ENCODE assay signal across 7 mouse cellular contexts in the genomic region with DNA sequence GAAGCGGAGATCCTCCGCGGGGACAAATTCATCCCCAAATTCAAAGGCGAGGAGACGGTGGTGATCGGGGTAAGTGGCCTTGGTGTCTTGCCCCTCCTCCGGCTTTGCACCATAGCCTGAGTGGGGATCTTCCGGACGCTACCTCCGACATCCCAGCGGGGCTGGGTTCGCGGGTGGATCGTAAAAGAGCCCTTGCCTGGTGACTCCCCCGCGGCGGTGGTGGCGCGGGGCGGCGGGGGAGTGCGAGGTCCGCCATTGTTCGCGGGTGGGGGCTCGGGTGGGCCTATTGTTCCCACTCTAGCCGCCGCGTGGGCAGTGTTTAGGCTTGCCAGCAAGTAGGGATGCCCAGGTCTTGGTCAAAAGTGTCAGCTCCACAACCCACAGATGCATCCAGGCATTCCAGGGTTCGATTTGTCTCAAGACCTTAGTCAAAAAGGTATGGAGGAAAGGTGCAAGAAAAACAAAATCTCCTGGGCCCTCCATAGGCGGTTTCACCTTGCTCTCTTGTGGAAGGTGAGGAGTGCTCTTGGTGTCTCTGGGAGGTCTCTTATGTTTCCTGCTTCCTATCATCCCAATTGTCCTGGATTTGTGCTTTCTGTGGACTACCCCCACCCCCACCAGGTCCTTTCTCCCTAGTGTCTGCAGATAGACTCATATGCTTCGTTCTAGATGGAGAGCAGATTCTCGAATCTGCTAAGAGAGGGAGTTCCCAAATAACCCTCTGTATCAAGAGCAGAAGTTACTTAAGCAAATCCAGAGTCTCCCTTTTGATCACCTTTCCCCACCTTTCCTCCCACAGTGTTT. TPM values are rescaled to one million over a fixed set of nuclear protein-coding genes. Genes with fewer than 3 reads are reported as not detected.
DNase-seq lines count a peak whose midpoint lies in the region; ATAC-seq lines count a peak whose summit lies in the region.

No protein-coding gene starts in this region.

- under 1% methylated on average over 33 of the region's 33 CpGs for WGBS in forebrain, embryonic 13.5 days
- WGBS in limb, embryonic 10.5 days: under 1% methylated on average over 33 of the region's 33 CpGs

- H3K9ac ChIP-seq in forebrain, embryonic 13.5 days: peak overlapping the region; percentile 99

- peaks cover 13% of the 10 kb centered on the region for H3K4me1 ChIP-seq in megakaryocyte, embryonic 14.5 days
- peaks cover 24% of the 10 kb centered on the region for H3K4me1 ChIP-seq in forebrain, embryonic 13.5 days
- peaks cover 26% of the 10 kb centered on the region for H3K4me1 ChIP-seq in limb, embryonic 10.5 days

- no peaks in the 10 kb centered on the region for H3K36me3 ChIP-seq in megakaryocyte, embryonic 14.5 days (replicated peaks; ENCODE audit: low read length)
- H3K36me3 ChIP-seq in forebrain, embryonic 13.5 days (ENCODE audit: poor library complexity, severe bottlenecking): peaks cover 22% of the 10 kb centered on the region
- H3K36me3 ChIP-seq in limb, embryonic 10.5 days: peaks cover 19% of the 10 kb centered on the region

- no peak for ATAC-seq in megakaryocyte, adult 5-6 weeks (ENCODE audit: poor library complexity, severe bottlenecking)
- peak; percentile 34 for ATAC-seq in forebrain, embryonic 13.5 days

- H3K4me2 ChIP-seq in forebrain, embryonic 13.5 days: peak overlapping the region; percentile 73

- H3K4me3 ChIP-seq in megakaryocyte, embryonic 14.5 days (replicated peaks): peak overlapping the region; percentile 90
- H3K4me3 ChIP-seq in forebrain, embryonic 13.5 days: peak overlapping the region; percentile 97
- peak overlapping the region; percentile 98 for H3K4me3 ChIP-seq in limb, embryonic 10.5 days

- peak overlapping the region; percentile 91 for H3K27ac ChIP-seq in forebrain, embryonic 13.5 days
- H3K27ac ChIP-seq in limb, embryonic 10.5 days: peak overlapping the region; percentile 91

- peaks cover 51% of the 10 kb centered on the region for H3K27me3 ChIP-seq in megakaryocyte, embryonic 14.5 days (replicated peaks)
- no peaks in the 10 kb centered on the region for H3K27me3 ChIP-seq in forebrain, embryonic 13.5 days
- H3K27me3 ChIP-seq in limb, embryonic 10.5 days (ENCODE audit: low read depth, poor library complexity, severe bottlenecking): no peaks in the 10 kb centered on the region

- peaks cover 19% of the 10 kb centered on the region for H3K9me3 ChIP-seq in megakaryocyte, embryonic 14.5 days
- peaks cover 5% of the 10 kb centered on the region; the same call in 1 of the 2 replicates for H3K9me3 ChIP-seq in forebrain, embryonic 13.5 days (replicated peaks)
- no peaks in the 10 kb centered on the region for H3K9me3 ChIP-seq in limb, embryonic 10.5 days (replicated peaks)

- peak; percentile 51 to 65 for DNase-seq in cerebellum, adult 18-20 months
- no peak for DNase-seq in limb, embryonic 10.5 days (ENCODE audit: low spot score)
- peak; percentile 53 to 56 for DNase-seq in right cerebral cortex, postnatal 10 days (ENCODE audit: low spot score in 2 of 2)
- DNase-seq in urinary bladder, postnatal 25 days (ENCODE audit: low spot score): no peak

RNA-seq across cellular contexts. Expression of gene Kif5c, which starts 0.8 kb away (rescaled TPM):
- 0.02 TPM in 1 of 2 replicates, not detected in the other for polyA plus RNA-seq in megakaryocyte, embryonic 14.5 days (2012; ENCODE audit: insufficient read depth, low replicate concordance)
- total RNA-seq in megakaryocyte, adult 5-6 weeks (2015): 0.13 and 0.16 TPM in 2 replicates
- 0.15 and 0.28 TPM in 2 replicates for total RNA-seq in megakaryocyte, adult 5-6 weeks (2017)
- 129 and 139 TPM in 2 replicates for polyA plus RNA-seq in forebrain, embryonic 13.5 days (2015; fragmentation: Nextera tagmentation; extraction: Ambion mirVana)
- 13.8 and 14.5 TPM in 2 replicates for polyA plus RNA-seq in limb, embryonic 10.5 days (2016; fragmentation: Nextera tagmentation; extraction: Ambion mirVana)

Comparison
In these comparisons a context has a peak if more than half of its experiments do, and no peak if none do; other contexts are left out.
1. DNase-seq: peak in cerebellum, adult 18-20 months (2 of 2) and right cerebral cortex, postnatal 10 days (2 of 2); none in limb, embryonic 10.5 days (single experiment) and urinary bladder, postnatal 25 days (single experiment).
2. RNA of gene Kif5c, which starts 0.8 kb away (polyA plus RNA-seq): 129 to 139 TPM in forebrain, embryonic 13.5 days and 13.8 to 14.5 TPM in limb, embryonic 10.5 days; 0.02 TPM in megakaryocyte, embryonic 14.5 days; every median in the first group is over 10 times any median in the second.
3. Peak in every context shown above with its lines, with median percentiles within 50 percentile points of each other: H3K4me3 ChIP-seq.